Mouse (Mus musculus): ENCODE measurements around the gene Gpr155. TPM values are rescaled to one million over a fixed set of nuclear protein-coding genes. Genes with fewer than 3 reads are reported as not detected.

Gpr155 gene
- 31.0 TPM for polyA plus RNA-seq (2017; shearing (Covaris generic))

DNA sequence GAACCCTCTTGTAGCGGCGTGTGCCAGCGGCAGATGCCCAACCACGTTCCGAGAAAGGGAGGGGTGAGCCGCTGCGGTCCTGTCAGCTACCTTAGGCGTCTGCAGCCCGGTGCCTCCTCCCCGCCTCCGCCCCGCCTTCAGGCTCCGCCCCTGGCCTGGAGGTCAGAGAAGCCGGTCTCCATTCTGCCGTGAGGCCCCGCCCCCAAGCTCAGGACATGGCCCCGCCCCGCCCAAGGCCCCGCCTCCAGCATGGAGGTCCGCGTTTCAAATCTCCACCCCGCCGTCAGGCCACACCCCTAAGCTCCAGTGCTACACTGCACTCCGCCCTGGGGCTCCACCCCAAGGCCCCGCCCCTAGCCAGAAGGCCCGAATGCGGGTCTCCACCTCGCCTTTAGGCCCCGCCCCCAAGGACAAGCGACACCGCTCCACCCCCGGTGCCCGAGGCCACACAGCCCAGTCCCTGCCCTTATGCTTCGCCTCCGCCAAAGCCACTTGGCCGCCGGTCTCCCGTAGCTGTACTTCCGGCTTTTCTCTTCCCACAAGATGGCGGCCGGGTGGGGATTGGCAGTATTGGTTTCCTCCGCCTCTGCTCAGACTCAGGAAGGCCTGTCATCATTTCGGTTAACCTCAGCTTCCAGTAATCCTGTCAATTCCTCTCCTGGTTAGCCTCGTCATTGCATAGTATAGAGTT lies at the start of gene Gpr155:
Gene Gpr155, minus strand, starts transcription at position 217 of the 691 bp plus-strand sequence.

DNA sequence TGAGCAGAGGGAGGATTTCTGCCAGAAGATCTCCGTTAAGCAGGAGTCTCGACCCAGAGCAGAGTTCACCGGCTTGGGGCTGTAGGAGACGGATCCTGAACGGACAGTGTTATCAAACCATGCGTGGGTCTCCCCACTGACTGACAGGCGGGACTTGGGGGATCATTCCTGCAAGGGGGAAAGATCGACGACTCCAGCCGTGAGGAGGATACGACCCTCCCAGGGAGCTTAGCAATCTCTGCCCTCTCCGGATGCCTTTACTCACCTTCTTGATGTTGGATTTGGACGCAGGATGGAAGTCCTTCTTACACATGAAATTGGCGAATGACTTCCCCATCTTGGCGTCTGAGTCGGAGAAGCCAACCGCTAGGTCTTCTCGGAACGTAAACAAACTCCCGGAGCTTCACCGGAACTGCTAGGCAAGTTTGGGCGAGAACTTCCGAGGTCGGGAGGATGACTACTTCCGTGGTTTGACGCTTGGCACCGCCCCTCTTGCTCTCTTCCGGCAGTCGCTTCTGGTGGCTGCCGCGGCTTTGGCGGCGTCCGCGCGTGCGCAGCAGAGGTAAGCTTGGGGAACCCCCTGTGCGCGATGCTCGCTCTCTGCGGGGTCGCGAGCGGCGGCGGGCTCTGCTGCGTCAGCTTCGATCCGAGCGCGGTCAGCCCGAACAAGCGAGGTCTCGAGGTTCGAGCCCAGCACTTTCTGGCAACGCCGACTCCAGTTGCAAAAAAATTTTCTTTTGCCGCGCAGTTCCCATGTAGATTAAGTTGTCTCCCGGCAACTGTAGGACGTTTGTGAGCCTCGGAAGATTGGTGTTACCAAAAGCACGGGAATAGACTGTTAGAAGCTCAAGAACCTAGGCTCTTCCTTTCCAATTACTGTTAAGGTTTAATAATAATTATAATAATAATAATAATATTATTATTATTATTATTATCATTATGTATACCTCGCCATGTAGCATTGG lies 73.9 kb downstream of the Gpr155 start, which contains the start of the genes Scrn3 and Cir1:
Gene Scrn3, plus strand, starts transcription at position 450 of the 965 bp plus-strand sequence.
Gene Cir1, minus strand, starts transcription at position 550 of the 965 bp plus-strand sequence.

Other genes starting within 250 kb of the Gpr155 start
- 34.0 TPM for gene Ola1, start 167.6 kb downstream of the Gpr155 start, polyA plus RNA-seq (2017; shearing (Covaris generic))
- gene Sp9, start 114.6 kb downstream of the Gpr155 start, polyA plus RNA-seq (2017; shearing (Covaris generic)), result 0.49 TPM
- 22.9 TPM for gene Scrn3, start 74.0 kb downstream of the Gpr155 start, polyA plus RNA-seq (2017; shearing (Covaris generic))
- gene Cir1, start 73.9 kb downstream of the Gpr155 start, polyA plus RNA-seq (2017; shearing (Covaris generic)), result 46.0 TPM
- 110 TPM for gene Wipf1, start 143.2 kb upstream of the Gpr155 start, polyA plus RNA-seq (2017; shearing (Covaris generic))
- not detected for gene Chrna1, start 193.8 kb upstream of the Gpr155 start, polyA plus RNA-seq (2017; shearing (Covaris generic))

Data from effector memory CD4-positive, alpha-beta T cell, adult 7 months (primary cell).